Mouse (Mus musculus) lung, postnatal 36 days (tissue): ENCODE results near the gene Rpl10a.

ENCODE experiments used
- DNase-seq: peaks from one replicate; pipeline ENCODE4 v3.0.0; 2022; ENCODE audit warnings: mixed read lengths

Gene Rpl10a

GRCm38 (mm10) chr17:28361921-28362652 lies 33.8 kb downstream of the Rpl10a start:
- DNase-seq, result no peak

GRCm38 (mm10) chr17:28362653-28363292 lies 34.5 kb downstream of the Rpl10a start:
- no peak for DNase-seq

GRCm38 (mm10) chr17:28363507-28363906 lies 35.2 kb downstream of the Rpl10a start:
- DNase-seq, result no peak

- DNase-seq, result no peak
Observed at GRCm38 (mm10) chr17:28365122-28365521, 36.9 kb downstream of the Rpl10a start, which contains the start of gene Tulp1. Gene Tulp1, minus strand, starts transcription at chr17:28365222.

- DNase-seq, result peak; percentile 94
Observed at GRCm38 (mm10) chr17:28368449-28368848, 40.2 kb downstream of the Rpl10a start.

GRCm38 (mm10) chr17:28369056-28369455 lies 40.8 kb downstream of the Rpl10a start:
- DNase-seq, result no peak

GRCm38 (mm10) chr17:28371286-28371685 lies 43.0 kb downstream of the Rpl10a start:
- no peak for DNase-seq

GRCm38 (mm10) chr17:28371941-28372340 lies 43.7 kb downstream of the Rpl10a start:
- no peak for DNase-seq

- peak; percentile 56 for DNase-seq
Observed at GRCm38 (mm10) chr17:28373821-28374220, 45.5 kb downstream of the Rpl10a start.

GRCm38 (mm10) chr17:28374494-28374893 lies 46.2 kb downstream of the Rpl10a start:
- no peak for DNase-seq

- DNase-seq, result no peak
Observed at GRCm38 (mm10) chr17:28375592-28376061, 47.4 kb downstream of the Rpl10a start.

- no peak for DNase-seq
Observed at GRCm38 (mm10) chr17:28380255-28380654, 52.0 kb downstream of the Rpl10a start.
